Mouse (Mus musculus) cerebral cortex, adult 2 months (tissue): Measurements from ENCODE around the gene Trp53bp2.

Experiments
- whole genome bisulfite sequencing: fragments of 180-500 bp; shearing (Covaris S2); methylation state at CpG from one replicate; pipeline ENCODE4 v1.1.7; 2018; 5-methylcytosine and 5-hydroxymethylcytosine counted together

Gene Trp53bp2

DNA sequence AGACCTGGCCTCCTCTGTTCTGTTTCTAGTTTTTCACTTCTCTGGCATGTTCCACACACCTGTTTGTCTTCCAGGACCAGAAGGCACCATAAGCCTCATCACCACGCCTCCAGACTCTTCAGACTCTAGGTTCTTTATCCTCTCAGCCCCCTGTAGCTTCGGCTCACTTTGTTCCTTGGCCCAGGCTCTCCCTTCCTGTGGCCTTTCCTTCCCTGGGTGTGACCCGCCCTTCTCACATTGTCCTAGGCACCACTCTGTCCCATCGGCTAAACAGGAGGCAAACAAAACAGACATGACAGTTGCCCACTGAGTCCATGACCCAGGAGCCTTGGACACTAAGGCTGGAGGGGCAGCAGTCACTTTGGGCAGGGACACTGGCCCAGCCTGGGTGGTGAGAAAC lies 91.3 kb downstream of the Trp53bp2 start:
- 70% methylated on average over 4 of the region's 4 CpGs for WGBS

DNA sequence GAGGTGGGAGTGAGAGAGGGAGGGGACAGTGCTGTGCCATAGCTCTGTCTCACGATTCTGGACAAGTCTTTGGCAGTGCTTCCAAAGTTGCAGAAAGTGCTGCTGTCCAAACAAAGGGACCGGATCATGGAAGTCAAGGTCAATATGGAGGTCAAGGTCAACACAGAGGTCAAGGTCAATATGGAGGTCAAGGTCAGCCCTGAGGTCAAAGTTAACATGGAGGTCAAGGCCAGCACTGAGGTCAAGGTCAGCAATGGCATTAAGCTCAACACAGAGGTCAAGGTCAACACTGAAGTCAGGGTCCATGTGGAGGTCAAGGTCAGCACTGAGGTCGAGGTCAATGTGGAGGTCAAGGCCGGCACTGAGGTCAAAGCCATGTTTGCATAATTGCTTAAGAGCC lies 91.9 kb downstream of the Trp53bp2 start:
- 86% methylated on average over 4 of the region's 4 CpGs for WGBS

DNA sequence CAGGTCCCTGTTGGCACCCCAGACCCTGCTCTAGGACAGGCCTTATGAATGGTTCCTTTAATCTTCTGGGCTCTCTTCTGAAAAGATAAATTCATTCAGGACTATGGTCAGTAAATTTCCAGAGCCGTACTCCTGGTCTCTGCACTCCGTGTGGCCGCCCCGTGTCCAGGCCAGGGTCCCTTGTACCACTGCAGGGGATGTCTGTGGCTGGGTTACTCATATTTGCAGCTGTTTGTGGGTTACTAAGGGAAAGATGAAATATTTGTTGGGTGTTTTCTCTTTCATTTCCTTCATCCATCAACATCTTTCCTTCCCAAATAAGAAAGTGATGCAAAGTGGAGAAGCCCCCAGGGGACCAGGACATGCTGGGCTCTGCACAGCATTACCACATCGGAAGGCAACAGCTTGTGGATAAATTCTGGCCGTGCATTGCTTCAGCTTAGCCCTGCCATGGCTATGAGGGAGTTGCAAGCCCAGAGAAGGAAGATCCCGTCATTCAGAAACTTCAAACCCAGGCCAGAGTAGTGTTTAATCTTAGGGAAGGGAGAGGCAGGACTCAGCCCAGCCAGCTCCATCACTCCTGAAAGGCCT lies 92.9 kb downstream of the Trp53bp2 start:
- 78% methylated on average over 7 of the region's 7 CpGs for WGBS

DNA sequence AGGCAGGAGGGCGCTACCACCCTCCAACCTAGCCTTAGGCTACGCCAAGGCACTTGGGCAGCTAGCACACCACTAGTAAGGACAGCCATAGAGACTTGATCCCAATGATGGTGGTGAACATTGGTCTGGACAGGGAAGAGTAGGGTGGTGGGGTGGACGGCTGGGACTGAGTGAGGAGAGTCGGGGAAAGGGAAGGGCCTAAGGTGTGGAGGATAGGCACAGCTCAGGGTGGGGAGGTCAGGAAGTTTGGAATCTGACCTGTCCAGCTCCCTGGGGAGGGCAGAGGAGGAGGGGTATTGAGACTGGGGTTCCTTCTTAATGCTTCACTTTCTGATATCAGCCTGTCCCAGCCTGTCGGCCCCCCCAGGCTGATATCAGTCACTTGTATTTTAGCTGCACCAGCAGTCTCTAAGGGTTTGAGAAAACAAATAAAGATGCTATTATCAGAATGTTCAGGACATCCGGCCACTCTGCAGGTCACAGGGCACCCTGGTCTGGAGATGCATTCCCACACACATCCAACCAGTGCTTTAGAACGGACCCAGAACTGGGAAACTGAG lies 93.6 kb downstream of the Trp53bp2 start:
- 87% methylated on average over 7 of the region's 7 CpGs for WGBS

DNA sequence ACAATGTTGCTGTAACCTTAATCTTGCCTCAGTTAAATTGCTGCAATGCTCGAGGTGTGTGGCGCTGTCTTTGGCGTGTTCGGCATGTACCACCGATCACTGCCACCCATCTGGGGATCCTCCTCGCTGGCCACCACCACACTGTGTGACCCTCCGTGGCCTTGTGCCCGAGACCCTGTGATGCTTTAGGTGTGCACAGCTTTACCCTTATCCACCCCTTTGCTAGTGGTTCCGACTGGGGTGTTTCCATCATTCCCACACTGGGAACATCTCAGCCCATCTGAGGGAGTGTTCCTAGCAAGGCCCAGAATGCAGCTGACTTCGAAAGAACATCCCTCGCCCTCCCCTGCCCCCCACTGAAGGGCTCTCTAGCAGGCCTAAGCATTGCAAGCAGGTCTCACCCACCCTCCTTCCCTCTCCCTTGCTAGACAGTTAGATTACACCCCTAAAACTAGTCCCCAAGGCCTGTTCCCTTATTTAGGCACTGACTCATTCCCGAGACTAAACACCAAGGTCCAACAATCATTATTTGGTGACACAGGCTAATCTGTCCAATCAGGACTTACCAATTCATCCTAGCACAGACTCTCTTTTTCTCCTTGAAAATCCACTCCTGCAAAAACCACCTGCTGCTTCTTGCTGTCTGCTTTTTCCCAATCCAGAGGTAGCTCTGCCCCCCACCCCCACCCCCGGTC lies 94.4 kb downstream of the Trp53bp2 start:
- WGBS, result 89% methylated on average over 13 of the region's 13 CpGs

DNA sequence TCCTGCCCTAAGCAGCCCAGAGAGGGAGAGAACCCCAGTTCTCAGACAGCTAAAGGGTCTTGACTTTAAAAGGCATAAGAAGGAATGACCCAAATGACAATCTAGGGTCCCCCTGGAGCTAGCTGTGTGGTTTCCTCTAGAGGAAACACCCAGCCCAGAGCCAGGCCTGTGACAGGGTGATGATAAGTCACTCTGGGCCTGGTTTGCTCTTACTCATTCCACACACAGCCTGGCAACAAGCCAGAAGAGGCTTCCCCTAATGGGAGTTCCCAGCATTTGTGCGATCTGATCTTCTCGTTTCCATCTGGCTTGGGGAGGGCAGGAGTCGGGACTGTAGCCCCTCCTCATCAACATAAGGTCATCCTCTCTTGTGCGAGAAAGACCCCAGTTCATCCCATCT lies 95.3 kb downstream of the Trp53bp2 start:
- 39% methylated on average over 4 of the region's 4 CpGs for WGBS

DNA sequence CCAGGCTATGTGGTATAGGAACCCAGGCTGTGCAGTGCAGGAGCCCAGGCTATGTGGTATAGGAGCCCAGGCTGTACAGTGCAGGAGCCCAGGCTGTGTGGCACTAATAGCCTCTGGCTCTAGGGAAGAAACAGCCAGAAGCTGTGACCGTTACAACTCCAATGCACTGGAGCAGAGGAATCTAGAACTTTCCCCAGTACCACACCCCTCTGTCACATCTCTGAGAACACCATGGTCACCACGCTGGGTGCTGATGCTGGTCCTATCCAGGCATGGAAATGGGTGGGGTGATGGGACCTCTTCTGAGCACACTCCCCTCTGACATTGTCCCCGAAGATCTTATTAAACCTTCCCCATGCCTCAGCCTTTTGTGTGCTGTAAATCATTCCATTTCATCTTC lies 96.3 kb downstream of the Trp53bp2 start:
- WGBS, result 90% methylated on average over 3 of the region's 3 CpGs

DNA sequence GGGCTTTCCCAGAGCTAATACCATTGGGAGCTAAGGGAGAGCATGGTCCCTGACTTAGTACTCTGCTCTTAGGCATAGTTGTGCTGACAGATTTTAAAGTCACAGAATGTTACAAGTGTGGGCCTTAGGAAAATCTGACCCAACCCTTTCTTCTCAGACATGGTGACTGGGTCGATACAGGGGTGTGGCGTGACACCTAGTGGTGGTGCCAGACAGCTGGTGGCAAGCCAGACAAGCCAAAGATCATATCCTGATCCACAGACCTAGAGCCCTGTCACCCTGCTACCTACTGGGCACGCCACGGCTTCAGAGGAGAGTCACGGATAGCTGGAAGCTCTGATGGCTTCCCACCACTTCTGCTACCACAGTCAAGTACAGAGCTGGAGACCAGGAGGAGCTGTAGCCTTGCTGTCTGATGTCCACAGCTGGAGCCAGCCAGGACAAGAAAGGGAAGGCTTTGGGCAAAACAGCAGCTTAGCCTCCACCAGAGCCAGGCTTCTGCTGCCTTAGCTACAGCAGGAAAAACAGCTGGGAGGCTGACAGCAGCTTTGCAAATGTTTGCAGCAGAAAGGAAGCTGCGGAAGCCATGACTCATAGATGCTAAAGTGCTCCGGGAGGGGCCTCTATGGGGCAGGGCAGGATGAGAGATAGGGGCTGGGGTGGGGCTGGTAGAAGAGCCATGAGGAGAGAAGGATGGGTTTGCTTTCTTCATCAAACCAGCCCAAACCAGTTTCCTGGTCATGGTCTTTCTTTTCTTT lies 97.4 kb downstream of the Trp53bp2 start:
- 51% methylated on average over 7 of the region's 7 CpGs for WGBS

DNA sequence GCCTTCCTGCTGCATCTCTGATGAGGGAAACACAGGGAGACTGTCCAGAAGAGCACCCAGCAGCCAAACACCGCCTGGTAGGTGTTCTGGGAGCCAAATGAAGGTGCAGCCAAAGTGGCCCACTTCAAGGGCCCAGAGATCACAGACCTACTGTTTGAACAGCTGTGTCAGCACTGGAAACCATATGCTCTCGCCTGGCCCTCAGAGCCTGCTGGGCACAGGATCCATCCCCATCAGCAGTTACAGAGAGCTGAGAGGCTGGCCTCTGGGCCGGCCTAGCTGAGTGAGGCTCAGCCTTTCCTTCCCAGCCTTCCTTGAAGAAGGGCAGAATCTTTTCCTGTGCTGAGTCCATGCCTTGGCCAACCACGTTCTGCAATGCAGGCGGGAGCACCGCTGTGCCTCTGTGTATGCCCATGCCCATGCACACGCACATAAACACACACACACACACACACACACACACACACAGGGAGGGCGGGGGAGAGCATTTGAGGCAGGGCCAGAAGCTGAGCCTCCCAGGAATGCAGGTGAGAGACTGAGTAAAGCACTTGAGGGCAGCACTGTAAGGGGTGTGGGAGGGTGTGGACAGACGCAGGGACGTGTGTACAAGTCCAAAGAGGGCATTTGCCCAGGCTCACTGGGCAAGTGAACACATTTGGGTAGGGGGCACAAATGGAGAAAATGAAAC lies 100.3 kb downstream of the Trp53bp2 start:
- WGBS, result 82% methylated on average over 10 of the region's 10 CpGs

DNA sequence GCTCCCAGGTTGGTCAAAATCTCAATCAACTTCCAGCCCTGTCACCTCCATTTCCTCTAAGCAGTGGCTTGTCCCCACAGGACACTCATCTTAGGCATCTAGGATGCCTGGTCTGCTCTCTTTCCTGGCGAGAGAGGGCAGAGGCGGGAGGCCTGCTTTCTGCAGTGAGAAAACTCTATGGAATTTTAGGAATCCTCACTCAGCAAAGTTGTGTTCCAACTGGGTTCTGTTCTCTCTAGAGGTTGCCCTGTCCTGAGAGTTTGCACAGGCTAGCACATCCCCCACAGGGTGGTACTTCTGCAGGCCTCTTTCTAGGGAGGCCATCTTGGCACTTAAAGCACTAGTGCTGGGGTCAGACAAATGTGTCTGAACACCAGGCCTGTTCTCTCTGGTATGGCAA lies 102.1 kb downstream of the Trp53bp2 start:
- 95% methylated on average over 2 of the region's 2 CpGs for WGBS

DNA sequence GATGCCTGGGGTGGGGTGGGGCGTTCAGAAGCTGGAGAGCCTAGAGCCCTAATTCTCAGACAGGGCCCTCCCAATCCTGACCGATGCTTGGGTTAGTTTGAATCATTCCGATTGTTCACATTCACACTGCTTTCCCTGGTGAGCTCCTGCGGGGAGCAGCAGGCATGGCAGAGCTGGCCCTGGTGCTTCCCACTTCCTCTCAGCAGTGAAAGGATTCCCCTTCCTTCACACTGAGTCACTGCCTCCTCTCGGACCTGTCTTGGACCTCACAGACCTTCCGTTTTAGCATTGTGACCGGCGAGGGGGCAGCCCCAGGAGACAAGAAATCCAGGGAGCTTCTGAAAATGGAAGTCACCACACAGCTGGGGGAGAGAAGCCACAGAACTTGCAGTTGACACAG lies 102.8 kb downstream of the Trp53bp2 start:
- WGBS, result 67% methylated on average over 8 of the region's 8 CpGs
